ENCODE assay signal across 11 mouse cellular contexts in the genomic region with DNA sequence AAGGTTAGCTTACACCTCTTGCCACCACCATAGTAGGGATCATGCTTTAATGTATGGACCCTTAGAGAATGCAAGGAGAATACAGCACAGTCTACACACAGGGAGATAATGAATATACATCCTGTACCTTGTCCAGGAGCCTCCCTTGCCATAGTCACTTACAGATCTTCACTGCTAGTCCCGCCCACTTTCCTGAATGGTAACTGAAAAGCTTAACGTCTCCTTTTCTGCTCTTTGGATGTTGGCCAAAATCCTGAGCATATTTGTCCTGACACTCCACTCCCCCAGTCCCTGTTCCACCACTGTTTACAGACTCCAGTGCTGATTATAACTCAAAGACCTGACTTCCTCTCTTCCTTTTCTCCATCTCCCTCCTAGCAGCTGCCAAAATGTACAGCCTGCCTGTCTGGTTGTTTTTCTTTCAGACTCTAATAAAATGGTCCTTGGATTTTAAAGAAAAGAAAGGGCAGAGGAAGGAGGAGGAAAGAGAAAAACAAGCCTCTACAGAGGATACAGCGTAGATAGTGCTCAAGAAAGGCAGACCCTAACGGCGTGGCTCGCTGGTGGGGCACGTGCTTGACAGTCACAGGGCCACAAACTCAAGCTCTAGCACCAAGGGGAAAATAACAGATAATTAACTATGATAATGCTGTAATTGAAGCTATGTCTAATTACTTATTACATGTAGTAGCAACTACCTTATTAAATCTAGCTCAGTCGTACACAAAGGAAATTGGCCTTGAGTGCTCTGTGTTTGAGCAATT. TPM values are rescaled to one million over a fixed set of nuclear protein-coding genes. Genes with fewer than 3 reads are reported as not detected.
DNase-seq lines count a peak whose midpoint lies in the region; ATAC-seq lines count a peak whose summit lies in the region.
"Had no signal": no experiment of that assay in that cellular context is flagged by ENCODE, and none has a peak within 500 bp of the region (broad histone marks: within the 10 kb centered on the region; RNA-seq: fewer than 3 reads in every experiment).

No protein-coding gene starts in this region.

- H3K36me3 ChIP-seq in forebrain, embryonic 13.5 days (ENCODE audit: poor library complexity, severe bottlenecking): peaks cover 30% of the 10 kb centered on the region
- H3K36me3 ChIP-seq in forebrain, embryonic 11.5 days (ENCODE audit: control insufficient read depth, insufficient read depth, low read length): no peaks in the 10 kb centered on the region; the same call in 1 of the 2 replicates
- peaks cover 30% of the 10 kb centered on the region for H3K36me3 ChIP-seq in kidney, embryonic 14.5 days (ENCODE audit: control insufficient read depth, insufficient read depth, low read length)
- H3K36me3 ChIP-seq in kidney, embryonic 16.5 days (ENCODE audit: insufficient read depth, low read length): peaks cover 30% of the 10 kb centered on the region

- no peaks in the 10 kb centered on the region for H3K9me3 ChIP-seq in forebrain, embryonic 13.5 days (replicated peaks)
- H3K9me3 ChIP-seq in forebrain, embryonic 11.5 days (ENCODE audit: control insufficient read depth, low read length): no peaks in the 10 kb centered on the region
- H3K9me3 ChIP-seq in kidney, embryonic 14.5 days (ENCODE audit: control insufficient read depth, low read length): no peaks in the 10 kb centered on the region
- H3K9me3 ChIP-seq in kidney, embryonic 16.5 days (ENCODE audit: low read length): no peaks in the 10 kb centered on the region

- no peak for DNase-seq in forebrain, embryonic 11.5 days (ENCODE audit: low spot score)
- DNase-seq in kidney, postnatal 10 days: no peak
- DNase-seq in MN1 (ENCODE audit: low spot score): peak; percentile 61
- DNase-seq in layer of hippocampus, adult 8-10 months (ENCODE audit: low spot score in 2 of 2): no peak
- no peak for DNase-seq in gastrocnemius, postnatal 36 days
- DNase-seq: adrenal gland, postnatal 14 days; cerebellum, adult 2 months had no signal

- ATAC-seq in forebrain, embryonic 13.5 days: 0 out of 2 replicates have a peak, but pooled peaks have one; percentile 48
- no peak for ATAC-seq in forebrain, embryonic 11.5 days (replicated peaks; ENCODE audit: low FRiP score)
- ATAC-seq in kidney, embryonic 14.5 days (ENCODE audit: low FRiP score, low TSS enrichment): peak; percentile 60
- ATAC-seq in kidney, embryonic 16.5 days (ENCODE audit: low FRiP score, low TSS enrichment): peak; percentile 75; the same call in 1 of the 2 replicates

- peaks cover 13% of the 10 kb centered on the region for H3K4me1 ChIP-seq in forebrain, embryonic 13.5 days
- no peaks in the 10 kb centered on the region for H3K4me1 ChIP-seq in forebrain, embryonic 11.5 days (replicated peaks; ENCODE audit: control insufficient read depth, insufficient read depth, low read length)
- H3K4me1 ChIP-seq in kidney, embryonic 14.5 days (ENCODE audit: control insufficient read depth, insufficient read depth, low read length): 0 out of 2 replicates have a peak, but pooled peaks cover 2% of the 10 kb centered on the region
- H3K4me1 ChIP-seq in kidney, embryonic 16.5 days (ENCODE audit: insufficient read depth, low read length): peaks cover 14% of the 10 kb centered on the region

- no peak overlapping the region for H3K4me3 ChIP-seq in forebrain, embryonic 13.5 days
- H3K4me3 ChIP-seq in forebrain, embryonic 11.5 days (ENCODE audit: low read depth, low read length): no peak overlapping the region
- no peak overlapping the region for H3K4me3 ChIP-seq in kidney, embryonic 14.5 days (ENCODE audit: low read length)
- H3K4me3 ChIP-seq in kidney, embryonic 16.5 days (ENCODE audit: low read length): no peak overlapping the region
- H3K4me3 ChIP-seq: layer of hippocampus, adult 2 months had no signal

- no peak overlapping the region for H3K4me2 ChIP-seq in forebrain, embryonic 13.5 days
- H3K4me2 ChIP-seq in forebrain, embryonic 11.5 days (ENCODE audit: low read depth, low read length, severe bottlenecking): no peak overlapping the region
- no peak overlapping the region for H3K4me2 ChIP-seq in kidney, embryonic 14.5 days (replicated peaks; ENCODE audit: low read depth, low read length)
- H3K4me2 ChIP-seq in kidney, embryonic 16.5 days (replicated peaks; ENCODE audit: low read depth, low read length): no peak overlapping the region

- 42% methylated on average over 8 of the region's 8 CpGs for WGBS in forebrain, embryonic 13.5 days
- WGBS in forebrain, embryonic 11.5 days: 83% methylated on average over 8 of the region's 8 CpGs
- WGBS in kidney, embryonic 14.5 days: 53% methylated on average over 8 of the region's 8 CpGs
- 49% methylated on average over 8 of the region's 8 CpGs for WGBS in kidney, embryonic 16.5 days

- intact Hi-C loops in gastrocnemius, postnatal 36 days (cut with DNase I): no loop called here

- H3K27ac ChIP-seq in forebrain, embryonic 13.5 days: peak overlapping the region; percentile 25; the same call in 1 of the 2 replicates
- no peak overlapping the region for H3K27ac ChIP-seq in forebrain, embryonic 11.5 days (ENCODE audit: low read depth, low read length)
- H3K27ac ChIP-seq in kidney, embryonic 14.5 days (ENCODE audit: low read depth, low read length): peak overlapping the region; percentile 51; the same call in 1 of the 2 replicates
- H3K27ac ChIP-seq in kidney, embryonic 16.5 days (ENCODE audit: low read length): peak overlapping the region; percentile 79
- H3K27ac ChIP-seq: layer of hippocampus, adult 2 months had no signal

- no peak overlapping the region for H3K9ac ChIP-seq in forebrain, embryonic 13.5 days
- no peak overlapping the region for H3K9ac ChIP-seq in forebrain, embryonic 11.5 days (ENCODE audit: low read length)
- H3K9ac ChIP-seq in kidney, embryonic 14.5 days (ENCODE audit: low read depth, low read length): no peak overlapping the region
- no peak overlapping the region for H3K9ac ChIP-seq in kidney, embryonic 16.5 days (replicated peaks; ENCODE audit: low read length)

- no peaks in the 10 kb centered on the region for H3K27me3 ChIP-seq in forebrain, embryonic 13.5 days
- no peaks in the 10 kb centered on the region for H3K27me3 ChIP-seq in forebrain, embryonic 11.5 days (ENCODE audit: control insufficient read depth, insufficient read depth, low read length)
- no peaks in the 10 kb centered on the region for H3K27me3 ChIP-seq in kidney, embryonic 14.5 days (ENCODE audit: control insufficient read depth, insufficient read depth, low read length)
- no peaks in the 10 kb centered on the region for H3K27me3 ChIP-seq in kidney, embryonic 16.5 days (ENCODE audit: insufficient read depth, low read length)

RNA-seq across cellular contexts. Expression of gene Ric8b, which starts 59.4 kb away (rescaled TPM):
- polyA plus RNA-seq in forebrain, embryonic 13.5 days (2015; fragmentation: Nextera tagmentation; extraction: Ambion mirVana): 34.2 and 36.0 TPM in 2 replicates
- 22.4 and 27.4 TPM in 2 replicates for polyA plus RNA-seq in forebrain, embryonic 11.5 days (2014; fragmentation: Nextera tagmentation; extraction: Ambion mirVana)
- 15.5 and 19.3 TPM in 2 replicates for polyA plus RNA-seq in kidney, embryonic 14.5 days (2014; fragmentation: Nextera tagmentation; extraction: Ambion mirVana)
- polyA plus RNA-seq in kidney, embryonic 16.5 days (2015; fragmentation: Nextera tagmentation; extraction: Ambion mirVana): 26.0 and 27.4 TPM in 2 replicates
- total RNA-seq in layer of hippocampus, adult 8-10 months (2022): 10 to 100 TPM; 36.1 to 51.0 (median 45.1) TPM
- total RNA-seq in gastrocnemius, postnatal 36 days (2021): 10 to 100 TPM; 31.6 to 37.6 TPM
